Mouse (Mus musculus) activated CD4-positive, CD25-positive, alpha-beta regulatory T cell, adult 9 weeks (primary cell): ENCODE data around the gene Slc4a10. TPM values are rescaled to one million over a fixed set of nuclear protein-coding genes. Genes with fewer than 3 reads are reported as not detected.

Source experiments
- polyA plus RNA-seq: library from polyadenylated mRNA; unstranded; fragments of 100-300 nt; shearing (Covaris generic); gene quantifications from one replicate; pipeline ENCODE4 v1.2.1, GENCODE M21; 2017

The Slc4a10 gene
- 0.84 TPM for polyA plus RNA-seq

GRCm38 (mm10) chr2:62046421-62046845, at the start of gene Slc4a10:
Slc4a10 (plus strand) TSS chr2:62046462.

Other genes with a start within 250 kb of the Slc4a10 start
- not detected for gene Tbr1, start 243.5 kb upstream of the Slc4a10 start, polyA plus RNA-seq